Comparison of ENCODE assay signal across 8 mouse cellular contexts in genomic region chr11:48826752-48827096, GRCm38 (mm10). TPM values are rescaled to one million over a fixed set of nuclear protein-coding genes. Genes with fewer than 3 reads are reported as not detected.
A peak's percentile ranks its signal among the peaks of the same experiment; 100 is the strongest.
DNase-seq lines count a peak whose midpoint lies in the region; ATAC-seq and TF ChIP-seq lines count a peak whose summit lies in the region.

No protein-coding gene starts in this region.

- TF ChIP-seq POLR2A in bone marrow macrophage, adult 2 months (IDR thresholded peaks at IDR 0.05; ENCODE audit: borderline replicate concordance, low read depth, low read length) = no peak
- TF ChIP-seq POLR2A in olfactory bulb, adult 2 months (IDR thresholded peaks at IDR 0.05; ENCODE audit: insufficient read depth, low read depth, low read length) = no peak

- no peaks in the 10 kb centered on the region for H3K9me3 ChIP-seq in intestine, embryonic 15.5 days

- intact Hi-C loops in left cerebral cortex, adult 2 months (cut with DNase I) = no loop called here

- peak; percentile 31 for ATAC-seq in intestine, embryonic 15.5 days

- H3K27ac ChIP-seq in left cerebral cortex, adult 2 months = no peak overlapping the region
- no peak overlapping the region for H3K27ac ChIP-seq in bone marrow macrophage, adult 2 months (ENCODE audit: insufficient read depth, low read depth, low read length)
- H3K27ac ChIP-seq in intestine, embryonic 15.5 days = 0 out of 2 replicates have a peak overlapping the region, but pooled peaks have one; percentile 48
- H3K27ac ChIP-seq in olfactory bulb, adult 2 months (ENCODE audit: insufficient read depth, low read depth, low read length) = no peak overlapping the region

- no peaks in the 10 kb centered on the region for H3K36me3 ChIP-seq in intestine, embryonic 15.5 days

- H3K27me3 ChIP-seq in intestine, embryonic 15.5 days (replicated peaks) = no peaks in the 10 kb centered on the region

- 1% methylated on average over 6 of the region's 6 CpGs for whole genome bisulfite sequencing in intestine, embryonic 15.5 days
- 1% methylated on average over 6 of the region's 6 CpGs for WGBS in olfactory bulb, adult 2 months

- H3K9ac ChIP-seq in intestine, embryonic 15.5 days = peak overlapping the region; percentile 48

- TF ChIP-seq CTCF in left cerebral cortex, adult 2 months (IDR thresholded peaks at IDR 0.05) = no peak
- no peak for TF ChIP-seq CTCF in bone marrow macrophage, adult 2 months (IDR thresholded peaks at IDR 0.05; ENCODE audit: low read depth, low read length)
- TF ChIP-seq CTCF in olfactory bulb, adult 2 months (IDR thresholded peaks at IDR 0.05; ENCODE audit: insufficient read depth, low read depth, low read length) = no peak

- H3K4me2 ChIP-seq in intestine, embryonic 15.5 days (replicated peaks) = peak overlapping the region; percentile 69

- no peak for DNase-seq in left cerebral cortex, adult 2 months (ENCODE audit: extremely low spot score in 1 of 2, low spot score in 2 of 2)
- DNase-seq in left cerebral cortex, adult 9 months (ENCODE audit: low spot score in 2 of 2) = no peak
- no peak for DNase-seq in ovary, postnatal 36 days (ENCODE audit: low spot score)
- DNase-seq in adrenal gland, postnatal 14 days = no peak
- DNase-seq in lung, postnatal 25 days (ENCODE audit: low spot score) = no peak

- H3K4me1 ChIP-seq in bone marrow macrophage, adult 2 months (ENCODE audit: control insufficient read depth, insufficient read depth, low read length) = peaks cover 11% of the 10 kb centered on the region
- H3K4me1 ChIP-seq in intestine, embryonic 15.5 days (replicated peaks) = peaks cover 10% of the 10 kb centered on the region; the same call in 1 of the 2 replicates
- H3K4me1 ChIP-seq in olfactory bulb, adult 2 months (ENCODE audit: control insufficient read depth, insufficient read depth, low read length) = peaks cover 14% of the 10 kb centered on the region

- H3K4me3 ChIP-seq in left cerebral cortex, adult 2 months = peak overlapping the region; percentile 33
- H3K4me3 ChIP-seq in bone marrow macrophage, adult 2 months (ENCODE audit: insufficient read depth, low read length) = peak overlapping the region; percentile 58
- H3K4me3 ChIP-seq in intestine, embryonic 15.5 days (replicated peaks) = peak overlapping the region; percentile 46
- peak overlapping the region; percentile 41 for H3K4me3 ChIP-seq in olfactory bulb, adult 2 months (ENCODE audit: insufficient read depth, low read depth, low read length)

RNA-seq across cellular contexts. Expression of gene Gm12184, which starts 0.3 kb away (rescaled TPM):
- total RNA-seq in left cerebral cortex, adult 2 months (2021) = 1 to 10 TPM; 1.1 to 2.6 TPM
- 4.8 and 11.3 TPM in 2 replicates for polyA plus RNA-seq in bone marrow macrophage, adult 2 months (2012; ENCODE audit: insufficient read depth, insufficient read length, missing spikeins)
- polyA plus RNA-seq in intestine, embryonic 15.5 days (2015; fragmentation: Nextera tagmentation; extraction: Ambion mirVana) = 3.7 and 5.4 TPM in 2 replicates
- not detected in 2 replicates for polyA plus RNA-seq in olfactory bulb, adult 2 months (2012; ENCODE audit: insufficient read depth, insufficient read length, low replicate concordance, missing spikeins)
- total RNA-seq in adrenal gland, postnatal 14 days (2021) = 2.3 and 3.5 TPM in 2 replicates

RNA-seq across cellular contexts. Expression of gene Trim7, which starts 0.8 kb away (rescaled TPM):
- total RNA-seq in left cerebral cortex, adult 2 months (2021) = 1 to 10 TPM; 2.4 to 3.3 TPM
- polyA plus RNA-seq in bone marrow macrophage, adult 2 months (2012; ENCODE audit: insufficient read depth, insufficient read length, missing spikeins) = 1.0 and 1.1 TPM in 2 replicates
- polyA plus RNA-seq in intestine, embryonic 15.5 days (2015; fragmentation: Nextera tagmentation; extraction: Ambion mirVana) = 1.1 and 2.7 TPM in 2 replicates
- polyA plus RNA-seq in olfactory bulb, adult 2 months (2012; ENCODE audit: insufficient read depth, insufficient read length, low replicate concordance, missing spikeins) = not detected in 2 replicates
- total RNA-seq in adrenal gland, postnatal 14 days (2021) = 6.1 and 8.5 TPM in 2 replicates

RNA-seq across cellular contexts. Expression of gene Trim41, which starts 9.6 kb away (rescaled TPM):
- total RNA-seq in left cerebral cortex, adult 2 months (2021) = 10 to 100 TPM; 61.7 to 67.7 TPM
- polyA plus RNA-seq in bone marrow macrophage, adult 2 months (2012; ENCODE audit: insufficient read depth, insufficient read length, missing spikeins) = 55.5 and 64.4 TPM in 2 replicates
- polyA plus RNA-seq in intestine, embryonic 15.5 days (2015; fragmentation: Nextera tagmentation; extraction: Ambion mirVana) = 4.1 and 6.4 TPM in 2 replicates
- polyA plus RNA-seq in olfactory bulb, adult 2 months (2012; ENCODE audit: insufficient read depth, insufficient read length, low replicate concordance, missing spikeins) = not detected in 2 replicates
- total RNA-seq in adrenal gland, postnatal 14 days (2021) = 34.6 and 40.5 TPM in 2 replicates

RNA-seq across cellular contexts. Expression of gene Rack1, which starts 26.6 kb away (rescaled TPM):
- 100 to 1,000 TPM; 218 to 220 TPM for total RNA-seq in left cerebral cortex, adult 2 months (2021)
- polyA plus RNA-seq in bone marrow macrophage, adult 2 months (2012; ENCODE audit: insufficient read depth, insufficient read length, missing spikeins) = 1,563 and 1,726 TPM in 2 replicates
- polyA plus RNA-seq in intestine, embryonic 15.5 days (2015; fragmentation: Nextera tagmentation; extraction: Ambion mirVana) = 815 and 831 TPM in 2 replicates
- 2,873 TPM in 1 of 2 replicates, not detected in the other for polyA plus RNA-seq in olfactory bulb, adult 2 months (2012; ENCODE audit: insufficient read depth, insufficient read length, low replicate concordance, missing spikeins)
- total RNA-seq in adrenal gland, postnatal 14 days (2021) = 735 and 919 TPM in 2 replicates

RNA-seq across cellular contexts. Expression of gene Irgm1, which starts 44.8 kb away (rescaled TPM):
- 1 to 10 TPM; 5.5 to 5.6 TPM for total RNA-seq in left cerebral cortex, adult 2 months (2021)
- 79.4 and 80.7 TPM in 2 replicates for polyA plus RNA-seq in bone marrow macrophage, adult 2 months (2012; ENCODE audit: insufficient read depth, insufficient read length, missing spikeins)
- 16.0 and 16.4 TPM in 2 replicates for polyA plus RNA-seq in intestine, embryonic 15.5 days (2015; fragmentation: Nextera tagmentation; extraction: Ambion mirVana)
- polyA plus RNA-seq in olfactory bulb, adult 2 months (2012; ENCODE audit: insufficient read depth, insufficient read length, low replicate concordance, missing spikeins) = 204 TPM in 1 of 2 replicates, not detected in the other
- 15.2 and 19.0 TPM in 2 replicates for total RNA-seq in adrenal gland, postnatal 14 days (2021)
